Mouse (Mus musculus) liver, embryonic 15.5 days (tissue): ENCODE measurements around the gene Hnrnpl. TPM values are rescaled to one million over a fixed set of nuclear protein-coding genes. Genes with fewer than 3 reads are reported as not detected.

Source experiments
- ATAC-seq: fragments of 200-750 bp; cut with Nextera tagmentation; 2 replicates; pipeline ENCODE4 v1.8.0; 2017; ENCODE audit warnings: moderate number of reproducible peaks, mild to moderate bottlenecking, moderate library complexity; ENCODE audit not compliant: insufficient read depth
- H3K27ac ChIP-seq: fragments of 300-500 bp; sonication (generic); replicated peaks from 2 replicates; pipeline ENCODE4 v1.5.1; 2015; ENCODE audit warnings: mild to moderate bottlenecking, inconsistent platforms
- H3K27me3 ChIP-seq: fragments of 300-500 bp; sonication (generic); 2 replicates; pipeline ENCODE4 v1.6.1; 2015; ENCODE audit warnings: mild to moderate bottlenecking, inconsistent platforms
- H3K36me3 ChIP-seq: fragments of 300-500 bp; sonication (generic); replicated peaks from 2 replicates; pipeline ENCODE4 v1.6.1; 2015; ENCODE audit warnings: moderate library complexity, mild to moderate bottlenecking, inconsistent platforms
- H3K4me1 ChIP-seq: fragments of 300-500 bp; sonication (generic); replicated peaks from 2 replicates; pipeline ENCODE4 v1.6.1; 2015; ENCODE audit warnings: inconsistent platforms
- H3K4me2 ChIP-seq: fragments of 300-500 bp; sonication (generic); 2 replicates; pipeline ENCODE4 v1.6.1; 2015; ENCODE audit warnings: moderate library complexity, mild to moderate bottlenecking, inconsistent platforms
- H3K4me3 ChIP-seq: fragments of 300-500 bp; sonication (generic); replicated peaks from 2 replicates; pipeline ENCODE4 v1.5.1; 2015; ENCODE audit warnings: mild to moderate bottlenecking, inconsistent platforms
- H3K9ac ChIP-seq: fragments of 300-500 bp; sonication (generic); 2 replicates; pipeline ENCODE4 v1.6.1; 2015; ENCODE audit warnings: moderate library complexity, mild to moderate bottlenecking, inconsistent platforms
- H3K9me3 ChIP-seq: fragments of 300-500 bp; sonication (generic); replicated peaks from 2 replicates; pipeline ENCODE4 v1.6.1; 2016; ENCODE audit warnings: inconsistent platforms
- WGBS: fragments of 180-500 bp; shearing (Covaris S2); methylation state at CpG from one replicate; pipeline ENCODE4 v1.1.7; 2015; ENCODE audit warnings: mixed read lengths; ENCODE audit not compliant: insufficient replicate concordance; 5-methylcytosine and 5-hydroxymethylcytosine counted together
- polyA plus RNA-seq: library from polyadenylated mRNA; unstranded; fragments of >200 nt; fragmentation: Nextera tagmentation; extraction: Ambion mirVana; gene quantifications from 2 replicates; pipeline ENCODE4 v1.2.1, GENCODE M21; 2015

The Hnrnpl gene
- 79.3 and 86.9 TPM in 2 replicates for polyA plus RNA-seq

GRCm38 (mm10) chr7:28808221-28808941, at the start of gene Hnrnpl:
TSS of gene Hnrnpl (plus strand) at chr7:28808541.
- Histone ChIP-seq H3K4me3 (peak within 1 kb of the TSS; percentile 85), H3K27me3 (no peaks in the 10 kb centered on the region), H3K4me2 (peak within 1 kb of the TSS; percentile 88), H3K36me3 (peaks cover 17% of the 10 kb centered on the region), H3K4me1 (peaks cover 48% of the 10 kb centered on the region), H3K27ac (peak within 1 kb of the TSS; percentile 96), H3K9me3 (no peaks in the 10 kb centered on the region), H3K9ac (peak within 1 kb of the TSS; percentile 93)
- 2% methylated on average over 35 of the region's 35 CpGs for WGBS
- peak; percentile 1 for ATAC-seq

GRCm38 (mm10) chr7:28758623-28759022, 49.7 kb upstream of the Hnrnpl start:
- Histone ChIP-seq H3K4me1 (peaks cover 7% of the 10 kb centered on the region; the same call in 1 of the 2 replicates), H3K36me3 (peaks cover 42% of the 10 kb centered on the region)

GRCm38 (mm10) chr7:28761907-28762306, 46.4 kb upstream of the Hnrnpl start:
- 88% methylated on average over 9 of the region's 9 CpGs for WGBS
- ATAC-seq: no peak

More at GRCm38 (mm10) chr7:28758623-28759022, 49.7 kb upstream of the Hnrnpl start:
- H3K9me3 ChIP-seq: no peaks in the 10 kb centered on the region
- H3K4me3 ChIP-seq: no peak overlapping the region
- H3K4me2 ChIP-seq: no peak overlapping the region
- H3K9ac ChIP-seq: no peak overlapping the region
- no peak overlapping the region for H3K27ac ChIP-seq
- peaks cover 26% of the 10 kb centered on the region for H3K27me3 ChIP-seq
- 76% methylated on average over 13 of the region's 13 CpGs for WGBS
- ATAC-seq: no peak

GRCm38 (mm10) chr7:28765211-28765610, 43.1 kb upstream of the Hnrnpl start:
- ATAC-seq: no peak
- peaks cover 27% of the 10 kb centered on the region for H3K36me3 ChIP-seq
- H3K27me3 ChIP-seq: no peaks in the 10 kb centered on the region
- peaks cover 46% of the 10 kb centered on the region for H3K4me1 ChIP-seq
- H3K27ac ChIP-seq: 0 out of 2 replicates have a peak overlapping the region, but pooled peaks have one; percentile 24
- H3K4me2 ChIP-seq: peak overlapping the region; percentile 85
- H3K9ac ChIP-seq: 0 out of 2 replicates have a peak overlapping the region, but pooled peaks have one; percentile 72
- H3K4me3 ChIP-seq: peak overlapping the region; percentile 80
- H3K9me3 ChIP-seq: no peaks in the 10 kb centered on the region
- WGBS: 58% methylated on average over 6 of the region's 6 CpGs

More at GRCm38 (mm10) chr7:28761907-28762306, 46.4 kb upstream of the Hnrnpl start:
- Histone ChIP-seq H3K27me3 (peaks cover 6% of the 10 kb centered on the region; the same call in 1 of the 2 replicates), H3K4me3 (no peak overlapping the region), H3K4me1 (peaks cover 19% of the 10 kb centered on the region), H3K27ac (no peak overlapping the region), H3K9me3 (no peaks in the 10 kb centered on the region), H3K4me2 (no peak overlapping the region), H3K9ac (no peak overlapping the region), H3K36me3 (peaks cover 42% of the 10 kb centered on the region)

- peak within 1 kb of the TSS; percentile 80 for H3K4me3 ChIP-seq
- no peaks in the 10 kb centered on the region for H3K27me3 ChIP-seq
- H3K27ac ChIP-seq: peak within 1 kb of the TSS; percentile 59; the same call in 1 of the 2 replicates
- H3K9ac ChIP-seq: peak within 1 kb of the TSS; percentile 80
- peaks cover 58% of the 10 kb centered on the region for H3K4me1 ChIP-seq
- under 1% methylated on average over 45 of the region's 45 CpGs for whole genome bisulfite sequencing
- peak; percentile 96 for ATAC-seq
- peak within 1 kb of the TSS; percentile 85 for H3K4me2 ChIP-seq
- H3K36me3 ChIP-seq: peaks cover 16% of the 10 kb centered on the region
- H3K9me3 ChIP-seq: no peaks in the 10 kb centered on the region
Observed at GRCm38 (mm10) chr7:28766173-28766879, 42.0 kb upstream of the Hnrnpl start, which contains the start of gene Sirt2. TSS of gene Sirt2 (plus strand) at chr7:28766735.

GRCm38 (mm10) chr7:28766910-28767309, 41.4 kb upstream of the Hnrnpl start:
- peaks cover 10% of the 10 kb centered on the region for H3K36me3 ChIP-seq
- no peaks in the 10 kb centered on the region for H3K27me3 ChIP-seq
- no peaks in the 10 kb centered on the region for H3K9me3 ChIP-seq
- H3K27ac ChIP-seq: peak overlapping the region; percentile 58; the same call in 1 of the 2 replicates
- peaks cover 58% of the 10 kb centered on the region for H3K4me1 ChIP-seq
- peak overlapping the region; percentile 80 for H3K9ac ChIP-seq
- peak overlapping the region; percentile 80 for H3K4me3 ChIP-seq
- 4% methylated on average over 14 of the region's 14 CpGs for WGBS
- H3K4me2 ChIP-seq: peak overlapping the region; percentile 85
- ATAC-seq: no peak

GRCm38 (mm10) chr7:28767462-28767965, 40.8 kb upstream of the Hnrnpl start, which contains the start of gene Nfkbib:
TSS of gene Nfkbib (minus strand) at chr7:28767512.
- Histone ChIP-seq H3K4me1 (peaks cover 58% of the 10 kb centered on the region), H3K4me2 (peak within 1 kb of the TSS; percentile 85), H3K9ac (peak within 1 kb of the TSS; percentile 80), H3K27ac (peak within 1 kb of the TSS; percentile 58; the same call in 1 of the 2 replicates), H3K27me3 (no peaks in the 10 kb centered on the region), H3K4me3 (peak within 1 kb of the TSS; percentile 80), H3K36me3 (peaks cover 4% of the 10 kb centered on the region; the same call in 1 of the 2 replicates), H3K9me3 (no peaks in the 10 kb centered on the region)
- WGBS: 64% methylated on average over 7 of the region's 7 CpGs
- ATAC-seq: no peak

GRCm38 (mm10) chr7:28769414-28769958, 38.9 kb upstream of the Hnrnpl start:
- 38% methylated on average over 9 of the region's 9 CpGs for WGBS
- Histone ChIP-seq H3K4me2 (no peak overlapping the region), H3K4me3 (no peak overlapping the region), H3K4me1 (peaks cover 57% of the 10 kb centered on the region), H3K9me3 (no peaks in the 10 kb centered on the region), H3K27ac (0 out of 2 replicates have a peak overlapping the region, but pooled peaks have one; percentile 34), H3K27me3 (no peaks in the 10 kb centered on the region), H3K36me3 (no peaks in the 10 kb centered on the region), H3K9ac (no peak overlapping the region)
- no peak for ATAC-seq

- no peaks in the 10 kb centered on the region for H3K27me3 ChIP-seq
- ATAC-seq: no peak
Observed at GRCm38 (mm10) chr7:28770309-28770708, 38.0 kb upstream of the Hnrnpl start.

GRCm38 (mm10) chr7:28771867-28772266, 36.5 kb upstream of the Hnrnpl start:
- Histone ChIP-seq H3K4me2 (no peak overlapping the region), H3K36me3 (no peaks in the 10 kb centered on the region), H3K4me1 (peaks cover 39% of the 10 kb centered on the region), H3K4me3 (no peak overlapping the region), H3K27me3 (no peaks in the 10 kb centered on the region), H3K9me3 (no peaks in the 10 kb centered on the region), H3K9ac (no peak overlapping the region), H3K27ac (no peak overlapping the region)
- WGBS: 86% methylated on average over 11 of the region's 11 CpGs
- ATAC-seq: no peak

More at GRCm38 (mm10) chr7:28770309-28770708, 38.0 kb upstream of the Hnrnpl start:
- no peaks in the 10 kb centered on the region for H3K36me3 ChIP-seq
- WGBS: 33% methylated on average over 3 of the region's 3 CpGs
- no peak overlapping the region for H3K4me3 ChIP-seq
- H3K9me3 ChIP-seq: no peaks in the 10 kb centered on the region
- H3K9ac ChIP-seq: no peak overlapping the region
- H3K4me1 ChIP-seq: peaks cover 49% of the 10 kb centered on the region
- no peak overlapping the region for H3K27ac ChIP-seq
- peak overlapping the region; percentile 11; the same call in 1 of the 2 replicates for H3K4me2 ChIP-seq
